8 mouse cellular contexts compared by ENCODE assay signal in the genomic region with DNA sequence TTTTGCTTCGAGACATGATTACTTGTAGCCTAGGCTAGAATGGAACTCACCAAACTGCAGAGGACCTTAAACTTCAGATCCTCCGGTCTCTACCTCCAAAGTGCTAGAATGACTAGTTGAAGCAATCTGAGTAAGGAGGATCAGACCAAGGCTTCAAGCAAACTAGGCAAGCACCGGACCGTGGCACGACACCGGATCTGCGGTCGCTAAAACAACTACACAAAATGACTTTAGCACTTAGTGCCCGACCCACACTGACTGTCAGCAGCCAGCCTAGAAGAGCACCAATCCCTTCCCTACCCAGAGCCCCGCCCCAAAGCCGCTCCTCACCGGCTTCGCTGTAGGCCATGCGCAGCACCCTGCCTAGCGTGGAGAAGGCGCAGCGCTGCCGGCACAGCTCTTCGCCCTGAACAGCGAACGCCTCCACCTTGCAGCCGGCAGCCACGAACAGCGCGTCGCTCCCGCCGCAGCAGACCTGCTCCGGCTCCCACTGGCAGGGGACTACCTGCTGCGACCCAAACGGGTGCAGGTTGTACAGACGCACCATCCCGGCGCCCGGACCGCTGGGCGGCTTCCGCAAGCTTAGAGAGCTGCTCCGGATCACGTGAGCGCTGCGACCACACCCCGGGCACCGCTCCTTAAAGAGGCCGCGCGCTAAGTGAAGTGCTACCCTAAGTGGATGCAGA. TPM values are rescaled to one million over a fixed set of nuclear protein-coding genes. Genes with fewer than 3 reads are reported as not detected.
DNase-seq lines count a peak whose midpoint lies in the region; ATAC-seq and TF ChIP-seq lines count a peak whose summit lies in the region.

A gene (minus strand): TSS at position 597 of the 686 bp plus-strand sequence.

- H3K4me2 ChIP-seq in heart, embryonic 11.5 days: peak within 1 kb of the TSS; percentile 66
- peak within 1 kb of the TSS; percentile 74 for H3K4me2 ChIP-seq in kidney, postnatal 0 days (ENCODE audit: low read length)
- peak within 1 kb of the TSS; percentile 89 for H3K4me2 ChIP-seq in liver, embryonic 11.5 days
- H3K4me2 ChIP-seq in stomach, embryonic 14.5 days (replicated peaks; ENCODE audit: low read depth, low read length): peak within 1 kb of the TSS; percentile 68

- peak; percentile 97 for ATAC-seq in erythroblast, adult 5-6 weeks (replicated peaks; ENCODE audit: low FRiP score, poor library complexity, severe bottlenecking)
- ATAC-seq in heart, embryonic 11.5 days (replicated peaks; ENCODE audit: insufficient number of reproducible peaks, low FRiP score, low TSS enrichment): peak; percentile 99
- peak; percentile 99 for ATAC-seq in kidney, postnatal 0 days (replicated peaks; ENCODE audit: low FRiP score, low read depth)
- peak; percentile 100 for ATAC-seq in liver, embryonic 11.5 days (replicated peaks; ENCODE audit: low FRiP score)
- peak; percentile 98 for ATAC-seq in stomach, embryonic 14.5 days (ENCODE audit: insufficient number of reproducible peaks, insufficient read depth, low FRiP score, low read depth)

- H3K4me3 ChIP-seq in heart, embryonic 11.5 days (ENCODE audit: low read depth, low read length): peak within 1 kb of the TSS; percentile 75
- peak within 1 kb of the TSS; percentile 63 for H3K4me3 ChIP-seq in kidney, postnatal 0 days (replicated peaks; ENCODE audit: low read depth, low read length)
- H3K4me3 ChIP-seq in liver, embryonic 11.5 days (ENCODE audit: low read depth, low read length): peak within 1 kb of the TSS; percentile 78
- H3K4me3 ChIP-seq in stomach, embryonic 14.5 days (ENCODE audit: low read depth, low read length): peak within 1 kb of the TSS; percentile 69

- H3K9me3 ChIP-seq in heart, embryonic 11.5 days (replicated peaks; ENCODE audit: control insufficient read depth, low read length): no peaks in the 10 kb centered on the region
- H3K9me3 ChIP-seq in kidney, postnatal 0 days (replicated peaks; ENCODE audit: low read length): no peaks in the 10 kb centered on the region
- H3K9me3 ChIP-seq in liver, embryonic 11.5 days (ENCODE audit: control insufficient read depth, low read length): no peaks in the 10 kb centered on the region
- no peaks in the 10 kb centered on the region for H3K9me3 ChIP-seq in stomach, embryonic 14.5 days (ENCODE audit: control insufficient read depth, low read depth, low read length)

- H3K36me3 ChIP-seq in heart, embryonic 11.5 days (ENCODE audit: control insufficient read depth, insufficient read depth, low read length): no peaks in the 10 kb centered on the region
- no peaks in the 10 kb centered on the region for H3K36me3 ChIP-seq in kidney, postnatal 0 days (ENCODE audit: insufficient read depth, low read length)
- no peaks in the 10 kb centered on the region for H3K36me3 ChIP-seq in liver, embryonic 11.5 days (ENCODE audit: control insufficient read depth, insufficient read depth, low read length)
- H3K36me3 ChIP-seq in stomach, embryonic 14.5 days (ENCODE audit: control insufficient read depth, insufficient read depth, low read length): no peaks in the 10 kb centered on the region

- H3K4me1 ChIP-seq in heart, embryonic 11.5 days (ENCODE audit: control insufficient read depth, insufficient read depth, low read length): peaks cover 10% of the 10 kb centered on the region
- peaks cover 9% of the 10 kb centered on the region; the same call in 1 of the 2 replicates for H3K4me1 ChIP-seq in kidney, postnatal 0 days (replicated peaks; ENCODE audit: insufficient read depth, low read length)
- 0 out of 2 replicates have a peak, but pooled peaks cover 8% of the 10 kb centered on the region for H3K4me1 ChIP-seq in liver, embryonic 11.5 days (replicated peaks; ENCODE audit: control insufficient read depth, insufficient read depth, low read length)
- 0 out of 2 replicates have a peak, but pooled peaks cover 5% of the 10 kb centered on the region for H3K4me1 ChIP-seq in stomach, embryonic 14.5 days (ENCODE audit: control insufficient read depth, insufficient read depth, low read length)

- peak within 1 kb of the TSS; percentile 68 for H3K9ac ChIP-seq in heart, embryonic 11.5 days (ENCODE audit: low read depth, low read length)
- H3K9ac ChIP-seq in kidney, postnatal 0 days (ENCODE audit: low read depth, low read length): peak within 1 kb of the TSS; percentile 56
- H3K9ac ChIP-seq in liver, embryonic 11.5 days (ENCODE audit: low read depth, low read length): peak within 1 kb of the TSS; percentile 74
- H3K9ac ChIP-seq in stomach, embryonic 14.5 days (replicated peaks; ENCODE audit: low read depth, low read length): peak within 1 kb of the TSS; percentile 12; the same call in 1 of the 2 replicates

- no peaks in the 10 kb centered on the region for H3K27me3 ChIP-seq in heart, embryonic 11.5 days (ENCODE audit: control insufficient read depth, insufficient read depth, low read length)
- no peaks in the 10 kb centered on the region for H3K27me3 ChIP-seq in kidney, postnatal 0 days (ENCODE audit: insufficient read depth, low read length)
- H3K27me3 ChIP-seq in liver, embryonic 11.5 days (replicated peaks; ENCODE audit: control insufficient read depth, insufficient read depth, low read length): no peaks in the 10 kb centered on the region
- no peaks in the 10 kb centered on the region for H3K27me3 ChIP-seq in stomach, embryonic 14.5 days (ENCODE audit: control insufficient read depth, insufficient read depth, low read length)

- H3K27ac ChIP-seq in heart, embryonic 11.5 days (ENCODE audit: low read depth, low read length): peak within 1 kb of the TSS; percentile 2; the same call in 1 of the 2 replicates
- peak within 1 kb of the TSS; percentile 81 for H3K27ac ChIP-seq in kidney, postnatal 0 days
- peak within 1 kb of the TSS; percentile 72 for H3K27ac ChIP-seq in liver, embryonic 11.5 days (ENCODE audit: low read depth, low read length)
- no peak within 1 kb of the TSS for H3K27ac ChIP-seq in stomach, embryonic 14.5 days (ENCODE audit: low read length)

- WGBS in heart, embryonic 11.5 days (ENCODE audit: insufficient replicate concordance): under 1% methylated on average over 47 of the region's 47 CpGs
- under 1% methylated on average over 47 of the region's 47 CpGs for WGBS in kidney, postnatal 0 days
- WGBS in liver, embryonic 11.5 days: under 1% methylated on average over 47 of the region's 47 CpGs
- WGBS in stomach, embryonic 14.5 days: under 1% methylated on average over 47 of the region's 47 CpGs

- TF ChIP-seq CTCF in kidney, postnatal 0 days (IDR thresholded peaks at IDR 0.05; ENCODE audit: low read depth): no peak

- DNase-seq in B cell, adult 2 months: peak; percentile 90 to 91
- DNase-seq in brain, adult 2 months (ENCODE audit: low read depth, low spot score): peak; percentile 96
- peak; percentile 90 for DNase-seq in kidney, postnatal 0 days (ENCODE audit: low spot score)
- DNase-seq in liver, embryonic 11.5 days (ENCODE audit: low spot score): peak; percentile 89
- peak; percentile 91 for DNase-seq in naive thymus-derived CD4-positive, alpha-beta T cell, adult 2 months (ENCODE audit: low read depth)

RNA-seq across cellular contexts. Expression of the gene that starts here (rescaled TPM):
- total RNA-seq in erythroblast, adult 5-6 weeks (2015; ENCODE audit: low replicate concordance): 14.0 and 14.6 TPM in 2 replicates
- total RNA-seq in erythroblast, adult 5-6 weeks (2017; ENCODE audit: low replicate concordance): 5.8 and 8.9 TPM in 2 replicates
- 9.7 and 10.0 TPM in 2 replicates for polyA plus RNA-seq in heart, embryonic 11.5 days (2014; fragmentation: Nextera tagmentation; extraction: Ambion mirVana)
- 10.8 and 11.6 TPM in 2 replicates for polyA plus RNA-seq in kidney, postnatal 0 days (2015; fragmentation: Nextera tagmentation; extraction: Ambion mirVana)
- polyA plus RNA-seq in liver, embryonic 11.5 days (2014; fragmentation: Nextera tagmentation; extraction: Ambion mirVana): 10.4 and 13.8 TPM in 2 replicates
- 10.7 and 11.6 TPM in 2 replicates for polyA plus RNA-seq in stomach, embryonic 14.5 days (2014; fragmentation: Nextera tagmentation; extraction: Ambion mirVana)

Comparison
In these comparisons a context has a peak if more than half of its experiments do, and no peak if none do; other contexts are left out.
1. H3K9ac ChIP-seq: peak in every context shown above with its lines; median percentile 74 in liver, embryonic 11.5 days; 68 in heart, embryonic 11.5 days; 56 in kidney, postnatal 0 days; 12 in stomach, embryonic 14.5 days.